In genomic region chr5:110357531-110358179, GRCm38 (mm10) we compare ENCODE assay signal across 9 mouse cellular contexts. TPM values are rescaled to one million over a fixed set of nuclear protein-coding genes. Genes with fewer than 3 reads are reported as not detected.
A peak's percentile ranks its signal among the peaks of the same experiment; 100 is the strongest.
DNase-seq lines count a peak whose midpoint lies in the region; ATAC-seq and TF ChIP-seq lines count a peak whose summit lies in the region.
"Had no signal": no experiment of that assay in that cellular context is flagged by ENCODE, and none has a peak within 500 bp of the region (broad histone marks: within the 10 kb centered on the region; RNA-seq: fewer than 3 reads in every experiment).

No protein-coding gene starts in this region.

- no peaks in the 10 kb centered on the region for H3K36me3 ChIP-seq in kidney, embryonic 14.5 days (ENCODE audit: control insufficient read depth, insufficient read depth, low read length)
- H3K36me3 ChIP-seq in limb, embryonic 14.5 days (ENCODE audit: control insufficient read depth, insufficient read depth, low read length), result peaks cover 3% of the 10 kb centered on the region; the same call in 1 of the 2 replicates
- H3K36me3 ChIP-seq in splenic B cell, adult 2 months (ENCODE audit: control insufficient read depth, insufficient read depth, low read length, poor library complexity, severe bottlenecking), result no peaks in the 10 kb centered on the region

- no peak overlapping the region for H3K4me3 ChIP-seq in cortical plate, adult 2 months (ENCODE audit: insufficient read depth, low read length)
- H3K4me3 ChIP-seq in kidney, embryonic 14.5 days (ENCODE audit: low read length), result no peak overlapping the region
- H3K4me3 ChIP-seq in limb, embryonic 14.5 days (replicated peaks; ENCODE audit: low read length), result no peak overlapping the region
- H3K4me3 ChIP-seq: embryonic facial prominence, embryonic 13.5 days had no signal

- H3K9ac ChIP-seq in kidney, embryonic 14.5 days (ENCODE audit: low read depth, low read length), result no peak overlapping the region
- H3K9ac ChIP-seq in limb, embryonic 14.5 days (ENCODE audit: low read depth, low read length, severe bottlenecking), result no peak overlapping the region
- H3K9ac ChIP-seq: embryonic facial prominence, embryonic 13.5 days had no signal

- peak; percentile 48 for ATAC-seq in kidney, embryonic 14.5 days (ENCODE audit: low FRiP score, low TSS enrichment)
- peak; percentile 34; the same call in 1 of the 2 replicates for ATAC-seq in limb, embryonic 14.5 days (ENCODE audit: low FRiP score, low read depth)

- no peak overlapping the region for H3K4me2 ChIP-seq in kidney, embryonic 14.5 days (replicated peaks; ENCODE audit: low read depth, low read length)
- no peak overlapping the region for H3K4me2 ChIP-seq in limb, embryonic 14.5 days (replicated peaks; ENCODE audit: low read depth, low read length, severe bottlenecking)
- H3K4me2 ChIP-seq: embryonic facial prominence, embryonic 13.5 days had no signal

- peaks cover 10% of the 10 kb centered on the region; the same call in 1 of the 2 replicates for H3K27me3 ChIP-seq in kidney, embryonic 14.5 days (ENCODE audit: control insufficient read depth, insufficient read depth, low read length)
- H3K27me3 ChIP-seq in limb, embryonic 14.5 days (ENCODE audit: control insufficient read depth, insufficient read depth, low read length), result no peaks in the 10 kb centered on the region
- H3K27me3 ChIP-seq in splenic B cell, adult 2 months (ENCODE audit: control insufficient read depth, insufficient read depth, low read length, poor library complexity, severe bottlenecking), result no peaks in the 10 kb centered on the region

- DNase-seq in 416B (ENCODE audit: low read depth), result peak; percentile 82
- DNase-seq in adrenal gland, adult (ENCODE audit: inconsistent age in 2 of 2, low spot score in 1 of 2), result peak; percentile 78 to 94
- peak; percentile 84 for DNase-seq in gastrocnemius, postnatal 10 days
- peak; percentile 83 for DNase-seq in limb, embryonic 14.5 days (ENCODE audit: low spot score)
- DNase-seq in neural tube, embryonic 10.5 days (ENCODE audit: extremely low spot score, low spot score), result peak; percentile 90
- DNase-seq in splenic B cell, adult 2 months (ENCODE audit: low read depth, low spot score), result peak; percentile 89

- H3K27ac ChIP-seq in cortical plate, adult 2 months (ENCODE audit: insufficient read depth, low read length), result no peak overlapping the region
- no peak overlapping the region for H3K27ac ChIP-seq in kidney, embryonic 14.5 days (ENCODE audit: low read depth, low read length)
- no peak overlapping the region for H3K27ac ChIP-seq in limb, embryonic 14.5 days (replicated peaks; ENCODE audit: low read depth, low read length)
- H3K27ac ChIP-seq: embryonic facial prominence, embryonic 13.5 days had no signal

- TF ChIP-seq POLR2A in cortical plate, adult 2 months (IDR thresholded peaks at IDR 0.05; ENCODE audit: extremely low read depth, insufficient read depth, low read length), result no peak
- TF ChIP-seq POLR2A in limb, embryonic 14.5 days (IDR thresholded peaks at IDR 0.05; ENCODE audit: borderline replicate concordance, extremely low read depth, insufficient read depth, insufficient read length), result no peak

- H3K9me3 ChIP-seq in kidney, embryonic 14.5 days (ENCODE audit: control insufficient read depth, low read length), result no peaks in the 10 kb centered on the region
- no peaks in the 10 kb centered on the region for H3K9me3 ChIP-seq in limb, embryonic 14.5 days (ENCODE audit: control insufficient read depth, low read length)
- H3K9me3 ChIP-seq: embryonic facial prominence, embryonic 13.5 days had no signal

- peak; percentile 88 for TF ChIP-seq CTCF in cortical plate, adult 2 months (IDR thresholded peaks at IDR 0.05; ENCODE audit: extremely low read depth, insufficient read depth, low read length)

- H3K4me1 ChIP-seq in cortical plate, adult 2 months (ENCODE audit: control insufficient read depth, insufficient read depth, low read length), result no peaks in the 10 kb centered on the region
- no peaks in the 10 kb centered on the region for H3K4me1 ChIP-seq in kidney, embryonic 14.5 days (ENCODE audit: control insufficient read depth, insufficient read depth, low read length)
- no peaks in the 10 kb centered on the region for H3K4me1 ChIP-seq in limb, embryonic 14.5 days (ENCODE audit: control insufficient read depth, insufficient read depth, low read length)

- WGBS in kidney, embryonic 14.5 days, result 32% methylated on average over 8 of the region's 9 CpGs
- WGBS in limb, embryonic 14.5 days, result 34% methylated on average over 8 of the region's 9 CpGs

RNA-seq across cellular contexts. Expression of gene Lrcol1, which starts 13.1 kb away (rescaled TPM):
- polyA plus RNA-seq in cortical plate, adult 2 months (2012; rRNA removed), result not detected in 2 replicates
- total RNA-seq in gastrocnemius, postnatal 10 days (2021), result not detected
- not detected in 2 replicates for polyA plus RNA-seq in kidney, embryonic 14.5 days (2014; fragmentation: Nextera tagmentation; extraction: Ambion mirVana)
- not detected in 2 replicates for polyA plus RNA-seq in limb, embryonic 14.5 days (2012; rRNA removed)
- polyA plus RNA-seq in limb, embryonic 14.5 days (2014; fragmentation: Nextera tagmentation; extraction: Ambion mirVana), result not detected in 2 replicates
- polyA plus RNA-seq: embryonic facial prominence, embryonic 13.5 days had no signal

RNA-seq across cellular contexts. Expression of gene P2rx2, which starts 14.6 kb away (rescaled TPM):
- 0.21 TPM in 2 replicates for polyA plus RNA-seq in cortical plate, adult 2 months (2012; rRNA removed)
- not detected for total RNA-seq in gastrocnemius, postnatal 10 days (2021)
- 0.89 and 0.95 TPM in 2 replicates for polyA plus RNA-seq in kidney, embryonic 14.5 days (2014; fragmentation: Nextera tagmentation; extraction: Ambion mirVana)
- polyA plus RNA-seq in limb, embryonic 14.5 days (2012; rRNA removed), result 3.0 and 3.1 TPM in 2 replicates
- 1.4 and 2.2 TPM in 2 replicates for polyA plus RNA-seq in limb, embryonic 14.5 days (2014; fragmentation: Nextera tagmentation; extraction: Ambion mirVana)
